Mouse (Mus musculus) testis, postnatal 10 days (tissue): ENCODE measurements around the gene 9630041A04Rik.
A peak's percentile ranks its signal among the peaks of the same experiment; 100 is the strongest.

Experiments used
- DNase-seq: peaks from one replicate; pipeline ENCODE4 v3.0.0; 2021; ENCODE audit warnings: low spot score

9630041A04Rik gene

DNA sequence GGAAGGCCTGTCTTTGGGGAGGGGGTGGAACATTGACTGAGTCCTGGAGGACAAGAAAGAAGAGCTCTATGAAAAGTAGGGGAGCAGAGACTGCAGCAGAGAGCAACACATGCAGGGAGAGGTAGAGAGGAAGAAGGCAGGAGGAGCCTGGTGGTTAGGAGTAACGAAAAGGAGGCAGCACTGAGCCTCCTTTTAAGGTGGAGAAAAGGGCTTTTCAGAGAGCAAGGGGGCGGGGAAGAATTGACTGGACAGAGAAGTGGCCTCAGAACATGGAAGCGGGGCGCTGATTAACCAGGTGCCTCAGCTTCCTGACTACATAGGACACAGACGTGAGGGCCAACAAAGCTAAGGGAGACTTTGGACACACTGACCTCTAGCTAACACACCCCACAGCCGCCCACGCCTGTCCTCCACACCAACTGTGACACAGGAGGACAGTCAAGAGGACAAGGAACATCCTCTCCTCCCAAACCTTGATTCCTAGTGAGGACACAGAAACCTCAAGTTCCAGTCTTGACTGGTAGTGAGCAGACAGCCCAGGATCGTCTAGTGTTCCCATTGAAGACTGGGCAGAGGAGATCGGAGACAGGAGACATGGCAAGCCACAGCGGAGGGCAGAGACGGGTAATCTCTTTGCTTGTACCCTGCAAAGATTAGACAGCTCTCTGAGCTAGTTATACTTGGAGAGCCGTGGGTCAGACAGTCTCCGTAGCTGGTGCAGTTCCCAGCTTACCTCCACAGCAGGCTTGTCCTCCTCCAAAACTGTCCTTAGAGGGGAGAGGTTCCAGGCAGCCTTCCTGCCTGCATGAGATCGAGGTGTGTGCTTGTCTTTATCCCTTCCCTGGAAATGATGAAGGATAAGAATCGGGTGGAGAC, at the start of gene 9630041A04Rik:
9630041A04Rik (plus strand) TSS at position 246 of the 876 bp plus-strand sequence.
- no peak for DNase-seq

DNA sequence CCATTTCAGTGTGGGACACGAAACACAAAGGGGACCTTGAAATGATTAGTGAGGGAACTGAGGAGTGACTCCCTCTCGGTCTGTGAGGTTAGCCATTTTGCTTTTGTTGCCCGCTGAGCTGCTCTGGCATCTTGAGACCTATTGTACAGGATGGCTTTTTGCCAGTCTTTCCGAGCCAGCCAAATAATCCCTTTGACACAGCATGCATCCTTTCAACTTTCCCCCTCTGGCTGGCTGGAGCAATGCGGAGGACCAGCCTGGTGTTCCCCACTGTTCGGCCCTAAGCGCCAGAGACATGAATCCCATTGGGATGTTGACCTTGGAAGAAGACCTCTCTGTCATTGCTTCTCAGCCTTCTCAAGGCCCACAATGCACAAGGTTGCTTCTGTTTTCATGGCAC, 37.7 kb upstream of the 9630041A04Rik start:
- DNase-seq: no peak

DNA sequence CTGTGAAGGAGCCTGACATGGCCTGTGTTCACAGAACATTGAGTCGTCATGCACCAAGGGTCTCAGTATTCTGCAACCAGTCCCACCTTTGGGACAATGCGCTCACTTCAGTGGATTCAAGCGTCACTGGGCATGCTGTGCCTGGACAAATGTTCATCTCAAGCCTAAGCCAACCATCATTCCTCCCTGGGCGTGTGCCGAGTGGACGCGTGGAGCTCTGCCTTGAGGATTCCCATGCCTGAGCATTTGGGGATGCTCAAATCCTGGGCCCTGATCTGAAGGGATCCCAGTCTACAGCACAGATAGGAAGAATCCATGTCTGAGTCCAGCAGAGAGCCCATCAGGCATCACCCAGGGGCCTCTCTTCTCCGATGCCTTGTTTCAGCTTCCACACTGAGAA, 36.0 kb upstream of the 9630041A04Rik start:
- DNase-seq: no peak

DNA sequence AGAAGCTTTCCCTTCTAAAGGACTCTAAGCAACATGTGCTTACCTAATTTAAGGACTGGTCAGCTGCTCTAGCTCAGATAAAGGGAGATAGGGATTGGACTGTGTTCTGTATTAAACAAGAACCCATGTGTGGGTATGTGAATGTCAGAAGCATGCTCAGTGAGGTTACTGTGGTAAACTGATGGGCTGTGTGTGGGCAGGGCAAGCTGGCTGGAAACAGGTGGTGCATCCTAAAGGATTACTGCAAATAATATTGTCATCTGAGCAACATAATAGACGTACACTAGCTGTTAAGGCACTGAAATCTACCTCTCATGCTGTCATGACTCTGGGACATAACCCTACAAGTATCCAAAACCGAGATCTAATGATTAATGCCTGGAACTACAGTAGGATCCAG, 28.0 kb upstream of the 9630041A04Rik start:
- no peak for DNase-seq

DNA sequence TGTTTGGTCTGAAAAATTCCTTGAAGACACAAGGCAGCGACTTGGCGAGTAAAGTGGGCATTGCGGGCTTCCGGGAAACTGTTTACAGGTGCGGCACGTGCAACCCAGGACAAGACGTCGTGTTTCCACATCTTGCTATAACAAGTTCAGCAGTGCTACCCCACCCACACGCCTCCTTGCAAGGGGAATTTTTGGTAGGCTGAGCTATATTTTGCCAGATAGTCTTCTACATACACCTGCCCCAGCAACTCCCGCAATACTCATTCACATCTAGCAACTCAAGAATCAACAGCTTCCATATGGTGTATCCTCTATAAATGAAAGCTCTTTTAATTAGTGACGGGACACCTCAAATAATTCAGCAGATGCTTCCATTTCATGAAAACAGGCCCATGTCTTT, 20.5 kb upstream of the 9630041A04Rik start:
- DNase-seq: no peak

DNA sequence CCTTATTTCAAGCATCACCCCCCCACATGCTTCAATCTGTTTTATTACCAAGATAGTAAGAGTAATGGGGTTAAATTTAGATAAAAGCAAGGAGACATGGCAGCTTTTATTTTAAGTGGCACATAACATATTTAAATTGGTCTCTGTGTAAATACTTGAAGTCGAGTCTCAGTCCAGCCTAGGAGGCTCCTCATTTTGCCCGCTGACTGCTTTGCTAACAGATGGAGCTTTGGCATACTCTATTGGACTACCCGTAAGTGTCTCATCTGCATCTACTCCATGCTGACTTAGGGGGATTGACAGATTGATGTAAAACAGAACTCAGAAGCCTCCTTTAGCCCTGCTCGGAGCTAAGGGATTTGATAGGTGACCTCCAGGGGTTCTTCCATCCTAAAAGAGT, 17.7 kb upstream of the 9630041A04Rik start:
- DNase-seq: no peak

DNA sequence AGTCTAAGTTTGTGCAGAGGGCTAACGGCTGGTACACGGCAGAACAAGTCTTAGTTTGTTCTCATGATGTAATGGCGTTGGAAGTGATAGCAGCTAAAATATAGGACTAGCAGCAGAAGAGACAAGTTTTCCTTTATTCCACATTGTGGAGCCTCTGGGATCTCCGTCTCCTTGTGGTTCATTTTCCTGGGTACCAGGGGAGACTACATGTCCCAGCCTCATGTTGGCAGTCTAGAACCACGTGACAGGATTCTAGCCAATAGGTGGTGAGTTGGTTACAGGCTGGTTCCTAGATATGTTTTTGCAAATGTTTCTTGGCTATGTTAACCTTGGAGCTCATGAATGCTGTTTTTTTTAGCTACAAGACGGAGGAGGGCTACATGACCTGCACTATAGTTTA, 15.9 kb upstream of the 9630041A04Rik start:
- DNase-seq: no peak

DNA sequence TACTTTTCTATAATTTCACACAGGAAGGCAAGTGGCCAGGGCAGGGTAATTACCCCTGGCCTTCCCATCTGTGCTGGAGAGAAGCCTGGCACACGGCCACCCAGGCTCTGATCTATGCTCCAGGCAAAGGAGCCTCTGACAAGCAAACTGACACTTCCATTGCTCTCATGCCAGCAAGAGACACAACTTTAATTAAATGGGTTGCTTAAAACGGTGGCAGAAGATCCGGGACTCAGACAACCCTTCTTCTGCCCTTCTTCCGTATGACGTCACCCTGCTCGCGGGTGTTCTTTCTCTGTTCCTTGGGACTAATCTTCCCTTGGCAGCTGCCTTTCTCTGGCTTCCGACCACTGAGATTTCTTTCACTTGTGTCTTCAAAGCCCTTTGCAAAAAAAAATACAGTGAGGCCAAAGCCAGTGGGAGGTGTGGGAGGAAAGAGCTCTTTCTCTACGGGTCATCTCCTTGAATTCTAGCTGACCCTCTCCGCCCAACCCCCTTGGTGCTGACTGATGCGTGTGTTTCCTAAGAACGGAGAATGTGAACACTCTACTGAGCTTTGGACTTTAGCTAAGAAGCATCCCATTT, 932 bp downstream of the 9630041A04Rik start:
- peak; percentile 53 for DNase-seq

DNA sequence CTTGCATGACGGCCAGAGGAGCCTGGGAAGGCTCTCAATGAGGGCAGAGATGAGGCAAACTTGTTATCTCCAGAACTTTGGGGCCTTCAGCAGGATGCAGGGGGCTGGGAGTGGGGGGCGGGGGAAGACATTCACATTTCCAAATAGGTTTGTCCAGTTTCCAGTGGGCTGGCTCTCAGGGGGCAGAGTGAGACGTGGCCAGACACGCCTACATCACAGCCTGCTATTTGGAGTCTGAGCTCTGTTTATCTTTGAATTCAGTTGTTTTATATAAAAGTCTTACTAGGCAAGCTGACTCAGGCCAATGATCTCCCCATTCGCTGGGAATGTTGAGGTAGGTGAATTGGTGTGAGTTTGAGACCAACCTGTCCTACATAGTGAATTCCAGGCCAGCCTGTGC, 1.5 kb downstream of the 9630041A04Rik start:
- DNase-seq: no peak

DNA sequence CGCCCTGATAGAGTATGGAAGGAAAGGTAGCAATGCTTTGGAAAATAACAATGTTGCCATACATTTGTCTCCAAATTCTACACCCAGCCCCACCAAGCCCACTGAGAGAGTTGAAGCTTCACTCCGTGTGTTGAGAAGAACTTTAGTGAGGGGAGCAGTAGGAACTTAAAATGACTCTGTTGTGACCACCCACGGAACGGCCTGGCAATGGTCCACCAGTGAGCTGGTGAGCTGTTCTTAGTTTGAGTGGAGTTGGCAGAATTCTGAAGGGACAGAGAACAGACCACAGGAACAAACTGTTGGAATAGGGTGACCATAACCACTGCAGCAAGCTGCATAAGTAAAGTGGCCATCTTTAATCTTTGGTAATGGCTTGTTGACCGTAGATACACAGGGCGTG, 7.0 kb downstream of the 9630041A04Rik start:
- DNase-seq: no peak

DNA sequence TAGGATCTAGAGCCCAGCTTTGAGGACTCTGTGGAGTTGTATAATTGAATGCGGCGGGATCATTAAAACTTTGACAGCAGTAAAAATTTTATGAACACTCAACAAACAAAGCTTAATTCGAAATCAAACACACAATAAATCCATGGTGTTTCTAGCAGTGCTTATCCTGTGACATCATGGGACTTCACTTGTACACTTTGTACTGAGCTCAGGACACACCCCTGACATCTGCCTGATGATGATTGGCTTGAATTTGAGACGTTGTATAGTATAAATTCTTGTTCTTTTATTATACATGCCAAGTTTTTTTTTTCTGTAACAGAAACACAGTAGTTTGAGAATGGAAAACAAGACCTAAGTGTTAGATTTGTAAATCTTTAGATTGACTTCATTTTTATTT, 8.4 kb downstream of the 9630041A04Rik start:
- no peak for DNase-seq

DNA sequence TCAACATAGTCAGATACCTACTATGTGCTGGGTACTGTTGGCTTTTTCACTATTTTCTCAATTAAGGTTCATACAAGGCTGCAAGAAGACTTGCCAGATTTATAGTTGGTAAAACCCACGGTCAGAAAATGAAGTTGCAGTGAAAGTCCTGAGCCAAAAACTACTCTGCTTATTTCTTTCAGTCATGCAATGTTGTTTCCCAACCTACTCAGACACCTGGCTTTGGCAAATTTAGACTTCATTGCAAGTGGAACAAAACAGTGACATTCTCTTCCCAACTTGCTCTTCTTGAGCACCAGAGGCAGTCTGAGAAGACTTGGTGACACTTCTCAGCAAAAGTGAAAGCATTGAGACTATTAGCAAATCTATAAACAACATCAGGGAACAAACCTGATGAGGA, 13.7 kb downstream of the 9630041A04Rik start:
- no peak for DNase-seq

DNA sequence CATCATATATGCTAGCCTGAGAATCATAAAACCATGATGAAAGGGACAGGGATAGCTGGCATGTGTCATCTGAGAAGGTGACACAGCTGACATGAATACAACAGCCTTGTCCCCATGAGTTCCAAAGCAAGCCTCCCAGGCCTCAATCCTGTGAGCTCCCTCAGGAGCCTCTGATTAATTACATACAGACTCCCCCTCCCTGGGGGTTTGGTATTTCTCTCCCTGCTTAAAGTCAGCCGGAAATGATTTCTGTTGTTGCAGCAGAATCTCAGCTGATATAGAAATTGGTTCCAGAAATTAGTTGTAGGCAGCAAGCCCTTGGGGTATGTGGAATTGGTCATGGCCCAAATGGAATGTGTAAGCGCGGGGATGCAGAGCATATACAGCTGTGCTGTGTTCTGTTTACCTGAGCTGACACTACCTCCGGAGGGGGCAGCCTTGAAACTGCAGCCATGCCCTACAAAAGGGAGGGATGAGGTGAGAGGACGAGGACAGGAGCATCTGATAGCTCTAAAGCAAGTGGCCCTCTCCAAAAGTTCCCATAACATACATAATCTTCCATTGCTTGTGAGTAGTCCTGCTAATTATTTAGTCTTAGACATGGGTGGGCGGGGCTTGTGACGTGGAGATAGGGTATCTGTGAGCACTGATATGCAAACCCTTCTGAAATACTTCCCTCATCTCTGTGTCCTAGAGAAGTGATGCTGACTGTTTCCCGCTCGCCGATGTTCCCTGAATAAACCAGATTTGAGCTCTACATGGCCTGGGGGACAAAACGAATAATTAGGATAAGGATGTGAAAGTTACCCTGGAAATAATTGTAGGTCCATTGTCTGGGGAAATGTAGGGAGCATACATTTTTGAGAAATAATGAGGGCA, 15.7 kb downstream of the 9630041A04Rik start:
- DNase-seq: no peak

DNA sequence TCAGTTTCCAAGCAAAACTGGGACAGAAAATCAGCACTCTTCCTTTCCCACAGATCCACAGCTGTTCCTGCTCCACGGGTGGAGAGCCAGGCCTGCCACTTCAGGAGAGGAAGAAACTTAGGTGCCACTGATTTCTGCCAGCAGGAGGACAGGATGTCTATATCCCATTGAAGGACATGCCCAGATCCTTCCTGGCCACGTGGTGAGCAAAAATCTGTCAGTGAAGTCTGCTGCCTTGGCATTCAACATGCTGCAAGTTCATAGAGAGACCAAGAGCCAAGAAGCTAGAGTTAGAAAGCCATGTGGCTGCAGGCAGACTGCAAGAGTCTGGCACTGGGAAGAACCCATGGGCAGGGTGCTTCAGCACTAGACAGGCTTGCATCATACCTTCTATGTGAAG, 21.7 kb downstream of the 9630041A04Rik start:
- DNase-seq: no peak

DNA sequence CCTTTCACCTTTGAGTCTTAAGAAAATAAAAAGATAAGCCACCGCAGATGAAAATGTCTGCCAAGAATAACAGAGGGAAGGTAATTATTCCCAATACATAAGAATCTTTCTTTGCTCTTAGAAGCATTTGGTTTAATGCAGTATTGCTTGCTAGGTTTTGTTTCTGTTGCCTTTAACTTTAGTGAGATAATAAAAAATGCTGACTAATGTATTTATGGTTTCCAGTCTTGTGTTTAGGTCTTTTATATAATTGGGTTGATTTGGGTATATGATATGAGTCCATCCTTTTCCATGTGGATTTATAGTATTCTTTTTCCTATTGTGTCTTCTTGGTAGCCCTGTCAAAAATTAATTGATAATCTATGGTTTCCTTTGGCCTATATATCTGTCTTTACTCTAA, 36.2 kb downstream of the 9630041A04Rik start:
- no peak for DNase-seq

DNA sequence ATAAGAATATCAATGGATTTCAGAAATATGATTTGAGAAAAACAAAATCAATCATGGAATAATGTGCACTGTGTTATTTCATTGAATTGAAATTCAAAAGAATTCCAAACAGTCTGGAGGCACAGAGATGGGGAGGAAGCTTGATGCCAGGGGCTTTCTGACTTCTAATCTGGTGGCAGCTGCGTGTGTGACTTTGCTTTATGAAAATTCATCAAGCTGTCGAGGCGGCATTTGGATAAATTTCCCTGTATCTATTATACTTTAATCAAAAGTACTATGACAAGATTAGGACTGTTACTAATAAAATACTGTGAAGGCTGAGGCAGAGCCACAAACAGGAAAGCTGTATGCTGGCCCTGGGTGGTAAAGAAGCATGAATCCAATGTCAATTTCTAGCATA, 41.8 kb downstream of the 9630041A04Rik start:
- no peak for DNase-seq

DNA sequence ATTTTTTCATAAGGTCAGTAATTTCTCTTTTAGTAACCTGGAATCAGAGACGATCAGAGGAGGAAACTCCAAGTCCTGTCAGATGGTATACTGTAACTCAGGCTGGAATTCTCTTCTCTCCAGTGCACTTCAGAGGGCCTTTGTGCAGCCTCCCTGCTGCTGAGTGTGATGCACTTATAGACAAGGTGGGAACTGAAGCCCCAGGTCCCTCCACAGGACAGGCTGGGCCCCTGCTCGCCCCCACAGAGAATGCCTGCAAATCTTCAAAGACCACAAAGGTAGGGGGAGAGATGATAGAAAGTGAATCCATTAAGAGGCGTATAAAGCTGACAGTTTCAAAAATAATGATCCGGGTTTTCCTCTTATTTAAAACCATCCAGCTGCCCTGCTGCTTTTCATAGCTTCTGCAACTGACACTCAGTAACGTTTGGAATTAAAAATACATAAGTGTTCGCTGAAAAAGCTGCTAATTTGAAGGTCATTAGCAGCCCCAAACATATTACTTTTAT, 46.2 kb downstream of the 9630041A04Rik start:
- DNase-seq: no peak

DNA sequence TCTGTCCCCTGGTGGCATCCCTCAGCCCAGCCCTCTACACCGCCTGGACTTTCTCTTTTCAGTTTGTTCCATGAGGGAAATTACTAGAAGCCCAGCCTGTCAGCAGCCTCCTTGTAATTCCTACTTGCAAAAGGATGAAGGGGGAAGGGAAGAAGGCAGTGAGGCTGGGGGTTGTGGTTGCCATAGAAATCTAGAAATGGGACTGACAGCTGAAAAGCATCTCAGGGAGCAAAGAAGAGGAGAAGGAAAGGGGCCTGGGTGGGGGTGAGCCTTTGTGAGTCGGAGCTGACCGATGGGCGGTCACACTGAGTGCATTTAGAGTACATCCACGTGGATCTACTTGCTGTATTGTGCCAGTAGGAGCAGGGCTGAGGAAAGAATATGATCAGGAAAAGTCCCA, 47.2 kb downstream of the 9630041A04Rik start:
- DNase-seq: no peak

DNA sequence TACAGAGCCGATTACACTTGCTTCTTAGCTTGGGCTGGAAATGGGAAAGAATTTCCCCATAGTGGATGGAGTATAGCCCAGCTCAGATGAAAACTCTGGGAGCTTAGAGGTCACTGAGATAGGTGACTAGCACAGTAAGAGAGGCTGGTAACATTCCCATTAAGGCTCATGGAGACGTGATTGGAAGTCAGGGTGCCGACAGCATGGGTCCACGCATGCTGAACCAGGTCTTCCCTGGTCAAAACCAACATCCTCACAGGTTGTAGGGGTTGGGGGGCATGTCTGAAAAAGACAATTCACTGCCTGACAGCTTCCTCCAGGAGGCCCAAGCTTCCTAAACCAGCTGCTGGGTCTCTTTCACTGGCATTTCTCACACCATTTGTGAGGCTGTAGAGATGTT, 47.9 kb downstream of the 9630041A04Rik start:
- no peak for DNase-seq

DNA sequence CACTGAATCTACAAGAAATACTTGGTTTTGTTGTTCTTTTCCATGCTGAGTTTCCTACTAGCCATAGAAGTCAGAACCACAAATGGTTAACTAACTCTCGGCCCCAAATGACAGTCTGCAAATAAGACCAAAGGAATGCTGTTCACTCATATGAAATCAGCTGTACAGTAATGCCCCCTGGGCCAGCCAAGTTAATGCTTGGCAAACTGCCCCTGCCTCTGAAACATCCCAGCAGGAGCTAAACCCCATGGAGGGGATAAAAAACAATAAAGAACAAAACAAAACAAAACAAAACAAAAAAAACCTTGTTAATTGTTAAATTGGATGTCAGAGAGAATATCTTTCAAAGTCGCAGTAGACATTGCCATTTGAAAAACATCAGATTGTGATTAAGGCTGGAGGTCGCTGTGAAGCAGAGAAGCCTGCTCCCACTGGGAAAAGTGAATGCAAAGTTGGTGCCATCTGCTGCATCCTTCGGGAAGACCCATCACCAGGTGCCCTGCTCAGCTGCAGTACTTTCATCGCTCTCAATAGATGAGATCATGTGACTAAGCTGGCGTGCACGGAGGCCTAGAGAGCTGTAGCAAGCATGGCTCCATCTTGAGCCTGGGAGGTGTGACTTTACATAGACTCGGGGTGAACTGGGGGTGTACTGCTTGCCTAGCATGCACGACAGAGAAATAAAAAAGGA, 49.7 kb downstream of the 9630041A04Rik start:
- no peak for DNase-seq

DNA sequence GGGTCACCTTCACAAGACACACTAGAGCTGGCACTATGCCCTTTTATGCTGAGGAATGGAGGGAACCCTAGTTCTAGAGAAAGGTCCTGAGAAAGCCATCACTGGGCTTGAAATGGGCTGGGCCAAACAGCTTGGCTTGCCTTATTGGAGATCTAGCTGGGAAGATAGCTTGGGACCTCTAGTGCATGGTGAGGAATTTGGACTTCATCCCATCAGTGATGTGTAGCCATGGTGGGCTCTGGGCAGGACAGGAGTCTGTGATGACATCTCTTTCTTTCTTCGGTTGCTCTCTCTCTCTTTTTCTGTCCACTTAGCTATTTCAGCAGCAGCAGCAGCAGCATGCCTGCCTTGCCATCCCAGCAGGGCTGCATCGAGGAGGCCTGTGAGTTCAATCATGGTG, 53.4 kb downstream of the 9630041A04Rik start:
- DNase-seq: no peak

DNA sequence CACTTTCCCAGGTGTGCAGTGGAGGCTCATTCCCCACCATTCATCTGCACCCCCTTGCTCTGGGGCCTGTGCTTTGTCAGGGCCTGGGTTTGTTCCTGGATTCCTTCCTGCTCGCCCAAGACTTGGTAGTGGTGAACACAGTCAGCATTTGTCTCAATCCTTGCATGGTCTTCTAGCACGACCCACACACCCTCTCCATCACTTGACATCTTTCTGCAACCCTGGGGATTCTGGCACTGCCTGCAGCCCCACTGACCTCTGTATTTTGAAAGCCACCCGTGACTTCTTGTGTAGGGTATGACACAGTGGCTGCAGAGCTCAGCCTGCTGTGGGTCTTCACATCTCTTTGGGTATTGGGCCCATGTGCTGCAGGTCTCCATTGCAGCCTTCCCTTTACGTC, 57.1 kb downstream of the 9630041A04Rik start:
- no peak for DNase-seq
